Mouse (Mus musculus): ENCODE measurements around the gene Sec22c. TPM values are rescaled to one million over a fixed set of nuclear protein-coding genes. Genes with fewer than 3 reads are reported as not detected.

Sec22c gene
- polyA plus RNA-seq, 1 experiment from 2014 or later: 6.2 TPM

- WGBS: 53% methylated on average over 7 of the region's 7 CpGs
Measured at GRCm38 (mm10) chr9:121647026-121647425, 58.3 kb downstream of the Sec22c start.

GRCm38 (mm10) chr9:121644855-121645254 is 60.4 kb downstream of the Sec22c start:
- Histone ChIP-seq H3K4me2 (no peak overlapping the region), H3K36me3 (no peaks in the 10 kb centered on the region), H3K27me3 (replicated peaks) (peaks cover 51% of the 10 kb centered on the region), H3K27ac (ENCODE audit: poor library complexity, severe bottlenecking) (no peak overlapping the region), H3K4me1 (replicated peaks) (peaks cover 21% of the 10 kb centered on the region), H3K4me3 (no peak overlapping the region), H3K9ac (no peak overlapping the region), H3K9me3 (replicated peaks) (no peaks in the 10 kb centered on the region)
- 34% methylated on average over 3 of the region's 3 CpGs for WGBS
- ATAC-seq (ENCODE audit: insufficient number of reproducible peaks, low FRiP score): no peak

More at GRCm38 (mm10) chr9:121647026-121647425, 58.3 kb downstream of the Sec22c start:
- Histone ChIP-seq H3K4me1 (replicated peaks) (peaks cover 13% of the 10 kb centered on the region), H3K36me3 (no peaks in the 10 kb centered on the region), H3K27ac (ENCODE audit: poor library complexity, severe bottlenecking) (no peak overlapping the region), H3K4me2 (no peak overlapping the region), H3K9me3 (replicated peaks) (no peaks in the 10 kb centered on the region), H3K4me3 (no peak overlapping the region), H3K27me3 (replicated peaks) (peaks cover 29% of the 10 kb centered on the region), H3K9ac (no peak overlapping the region)
- ATAC-seq (ENCODE audit: insufficient number of reproducible peaks, low FRiP score): no peak

GRCm38 (mm10) chr9:121642401-121643181 is 62.7 kb downstream of the Sec22c start, which contains the start of gene Vipr1:
Vipr1 (plus strand) TSS chr9:121642716.
- Histone ChIP-seq H3K4me1 (replicated peaks) (peaks cover 21% of the 10 kb centered on the region), H3K9me3 (replicated peaks) (no peaks in the 10 kb centered on the region), H3K4me2 (peak within 1 kb of the TSS; percentile 91), H3K9ac (peak within 1 kb of the TSS; percentile 64), H3K27ac (ENCODE audit: poor library complexity, severe bottlenecking) (no peak within 1 kb of the TSS), H3K4me3 (peak within 1 kb of the TSS; percentile 53), H3K27me3 (replicated peaks) (peaks cover 74% of the 10 kb centered on the region), H3K36me3 (no peaks in the 10 kb centered on the region)
- WGBS: under 1% methylated on average over 78 of the region's 79 CpGs
- ATAC-seq (ENCODE audit: insufficient number of reproducible peaks, low FRiP score): peak; percentile 56

- Histone ChIP-seq H3K27ac (ENCODE audit: poor library complexity, severe bottlenecking) (no peak within 1 kb of the TSS), H3K9me3 (replicated peaks) (no peaks in the 10 kb centered on the region), H3K4me1 (replicated peaks) (peaks cover 21% of the 10 kb centered on the region), H3K9ac (peak within 1 kb of the TSS; percentile 64), H3K4me3 (peak within 1 kb of the TSS; percentile 53), H3K4me2 (peak within 1 kb of the TSS; percentile 91), H3K27me3 (replicated peaks) (peaks cover 78% of the 10 kb centered on the region), H3K36me3 (no peaks in the 10 kb centered on the region)
- ATAC-seq (ENCODE audit: insufficient number of reproducible peaks, low FRiP score): peak; percentile 68
- 1% methylated on average over 26 of the region's 26 CpGs for WGBS
Measured at GRCm38 (mm10) chr9:121642001-121642400, 63.3 kb downstream of the Sec22c start, which contains the start of gene Lyzl4. Lyzl4 (minus strand) TSS chr9:121642096.

GRCm38 (mm10) chr9:121641235-121641915 is 63.9 kb downstream of the Sec22c start:
- Histone ChIP-seq H3K4me2 (peak overlapping the region; percentile 91), H3K9me3 (replicated peaks) (no peaks in the 10 kb centered on the region), H3K27me3 (replicated peaks) (peaks cover 83% of the 10 kb centered on the region), H3K27ac (ENCODE audit: poor library complexity, severe bottlenecking) (no peak overlapping the region), H3K36me3 (no peaks in the 10 kb centered on the region), H3K9ac (peak overlapping the region; percentile 64), H3K4me3 (peak overlapping the region; percentile 53), H3K4me1 (replicated peaks) (peaks cover 21% of the 10 kb centered on the region)
- WGBS: 10% methylated on average over 26 of the region's 27 CpGs
- no peak for ATAC-seq (ENCODE audit: insufficient number of reproducible peaks, low FRiP score)

GRCm38 (mm10) chr9:121639790-121640189 is 65.5 kb downstream of the Sec22c start:
- Histone ChIP-seq H3K36me3 (no peaks in the 10 kb centered on the region), H3K27me3 (replicated peaks) (peaks cover 93% of the 10 kb centered on the region), H3K9me3 (replicated peaks) (no peaks in the 10 kb centered on the region), H3K4me3 (no peak overlapping the region), H3K27ac (ENCODE audit: poor library complexity, severe bottlenecking) (no peak overlapping the region), H3K4me2 (no peak overlapping the region), H3K4me1 (replicated peaks) (peaks cover 21% of the 10 kb centered on the region), H3K9ac (no peak overlapping the region)
- ATAC-seq (ENCODE audit: insufficient number of reproducible peaks, low FRiP score): no peak
- 53% methylated on average over 16 of the region's 16 CpGs for WGBS

GRCm38 (mm10) chr9:121635835-121636576 is 69.3 kb downstream of the Sec22c start:
- no peak for ATAC-seq (ENCODE audit: insufficient number of reproducible peaks, low FRiP score)
- no peaks in the 10 kb centered on the region for H3K9me3 ChIP-seq (replicated peaks)
- peaks cover 11% of the 10 kb centered on the region for H3K4me1 ChIP-seq (replicated peaks)
- 46% methylated on average over 7 of the region's 7 CpGs for WGBS
- H3K27ac ChIP-seq (ENCODE audit: poor library complexity, severe bottlenecking): no peak overlapping the region
- no peaks in the 10 kb centered on the region for H3K36me3 ChIP-seq
- no peak overlapping the region for H3K9ac ChIP-seq
- no peak overlapping the region for H3K4me2 ChIP-seq
- H3K27me3 ChIP-seq (replicated peaks): peaks cover 67% of the 10 kb centered on the region
- no peak overlapping the region for H3K4me3 ChIP-seq

GRCm38 (mm10) chr9:121633306-121633705 is 72.0 kb downstream of the Sec22c start:
- Histone ChIP-seq H3K9ac (no peak overlapping the region), H3K27ac (ENCODE audit: poor library complexity, severe bottlenecking) (no peak overlapping the region), H3K27me3 (replicated peaks) (peaks cover 40% of the 10 kb centered on the region), H3K4me1 (replicated peaks) (peaks cover 11% of the 10 kb centered on the region), H3K9me3 (replicated peaks) (no peaks in the 10 kb centered on the region), H3K36me3 (no peaks in the 10 kb centered on the region), H3K4me3 (no peak overlapping the region), H3K4me2 (no peak overlapping the region)
- no peak for ATAC-seq (ENCODE audit: insufficient number of reproducible peaks, low FRiP score)
- WGBS: 78% methylated on average over 6 of the region's 6 CpGs

GRCm38 (mm10) chr9:121632891-121633290 is 72.4 kb downstream of the Sec22c start:
- H3K27me3 ChIP-seq (replicated peaks): peaks cover 36% of the 10 kb centered on the region
- no peak overlapping the region for H3K4me2 ChIP-seq
- WGBS: 86% methylated on average over 10 of the region's 10 CpGs
- no peak for ATAC-seq (ENCODE audit: insufficient number of reproducible peaks, low FRiP score)
- H3K4me1 ChIP-seq (replicated peaks): peaks cover 11% of the 10 kb centered on the region
- no peaks in the 10 kb centered on the region for H3K36me3 ChIP-seq
- H3K9ac ChIP-seq: no peak overlapping the region
- H3K4me3 ChIP-seq: no peak overlapping the region
- no peaks in the 10 kb centered on the region for H3K9me3 ChIP-seq (replicated peaks)
- H3K27ac ChIP-seq (ENCODE audit: poor library complexity, severe bottlenecking): no peak overlapping the region

- H3K4me1 ChIP-seq (replicated peaks): peaks cover 11% of the 10 kb centered on the region
- peaks cover 28% of the 10 kb centered on the region for H3K27me3 ChIP-seq (replicated peaks)
- no peak overlapping the region for H3K4me2 ChIP-seq
- no peak overlapping the region for H3K9ac ChIP-seq
- no peak overlapping the region for H3K4me3 ChIP-seq
- no peak overlapping the region for H3K27ac ChIP-seq (ENCODE audit: poor library complexity, severe bottlenecking)
- no peak for ATAC-seq (ENCODE audit: insufficient number of reproducible peaks, low FRiP score)
- 30% methylated on average over 4 of the region's 4 CpGs for WGBS
- no peaks in the 10 kb centered on the region for H3K9me3 ChIP-seq (replicated peaks)
- H3K36me3 ChIP-seq: no peaks in the 10 kb centered on the region
Measured at GRCm38 (mm10) chr9:121631946-121632345, 73.3 kb downstream of the Sec22c start.

GRCm38 (mm10) chr9:121630627-121631026 is 74.7 kb downstream of the Sec22c start:
- Histone ChIP-seq H3K36me3 (no peaks in the 10 kb centered on the region), H3K4me2 (no peak overlapping the region), H3K4me3 (no peak overlapping the region), H3K27ac (ENCODE audit: poor library complexity, severe bottlenecking) (no peak overlapping the region), H3K9me3 (replicated peaks) (no peaks in the 10 kb centered on the region), H3K4me1 (replicated peaks) (peaks cover 11% of the 10 kb centered on the region), H3K27me3 (replicated peaks) (peaks cover 16% of the 10 kb centered on the region), H3K9ac (no peak overlapping the region)
- ATAC-seq (ENCODE audit: insufficient number of reproducible peaks, low FRiP score): no peak
- 79% methylated on average over 1 of the region's 1 CpGs for WGBS

Measured in heart, embryonic 12.5 days (tissue).